Mouse (Mus musculus) left cerebral cortex, postnatal 25 days (tissue): Measurements from ENCODE around the gene Ptpn9. TPM values are rescaled to one million over a fixed set of nuclear protein-coding genes. Genes with fewer than 3 reads are reported as not detected.

Experiments
- DNase-seq, 2 experiments: peaks; one replicate each; pipeline ENCODE4 v3.0.0; 2022; ENCODE audit warnings: low spot score in 2 of 2, mixed read lengths in 1 of 2
- intact Hi-C: fragments of 180-260 bp; cut with DNase I; formaldehyde crosslinking; loops from one replicate; pipeline ENCODE4 v1.15.1; 2025
- total RNA-seq, 2 experiments: library from RNA; stranded (reverse); gene quantifications; 2 replicates each; pipeline ENCODE4 v1.2.3; 2021

Gene Ptpn9
- total RNA-seq, 2 experiments from 2014 or later = 26.7 to 29.0 TPM

DNA sequence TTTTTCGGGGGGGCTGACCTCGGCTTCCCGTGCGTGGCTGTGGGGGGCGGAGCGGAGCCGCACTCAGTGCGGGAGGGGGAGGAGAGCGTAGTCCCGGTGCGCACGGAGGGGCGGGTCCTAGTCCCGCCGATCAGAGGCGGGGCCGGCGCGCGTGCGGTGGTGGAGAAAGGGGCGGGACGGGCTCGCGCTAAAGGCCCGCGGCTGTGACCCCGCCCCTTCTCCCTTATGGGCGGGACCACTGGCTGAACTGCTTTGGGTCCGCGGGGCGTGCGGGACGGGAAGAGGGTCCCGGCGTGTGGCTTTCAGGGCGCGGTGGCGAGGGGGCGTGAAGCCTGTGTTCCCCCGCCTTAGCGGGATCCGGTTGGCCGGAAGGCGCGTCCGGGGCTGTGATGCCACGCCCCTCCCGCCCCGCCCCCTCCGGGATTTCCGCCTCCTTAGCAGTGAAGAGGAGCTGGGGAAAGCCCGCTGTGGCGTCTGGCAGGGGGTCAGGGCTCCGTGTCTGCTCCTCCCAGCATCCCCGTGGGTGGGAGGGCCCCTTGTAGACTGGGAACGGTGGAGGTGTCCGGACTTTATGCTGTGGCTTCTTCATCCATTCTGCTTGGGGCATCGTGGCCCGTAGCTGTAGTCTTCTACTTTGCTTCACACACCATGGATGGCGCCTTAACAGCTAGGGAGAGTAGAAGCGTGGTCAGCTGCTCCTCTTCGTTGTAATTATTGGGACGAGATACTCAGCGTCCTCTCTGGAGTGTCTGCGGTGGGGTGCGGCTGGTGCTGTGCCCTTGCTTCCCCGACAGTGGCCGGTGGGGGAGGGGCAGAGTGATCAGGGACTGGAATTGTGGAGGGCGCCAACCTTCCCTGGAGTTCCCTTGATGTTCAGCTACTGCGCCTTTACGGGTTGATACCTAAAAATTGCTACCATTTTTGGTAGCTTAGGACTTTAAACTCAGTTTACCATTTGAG lies 82.3 kb downstream of the Ptpn9 start:
- DNase-seq = peak; percentile 90 to 91
- intact Hi-C loops = loop anchor here (5.0 kb wide), 1 partner anchor 355 kb away; no protein-coding TSS in a partner anchor

- intact Hi-C loops = no loop called here
- DNase-seq = no peak
These were observed 87.5 kb downstream of the Ptpn9 start for GRCm38 (mm10) chr9:57082236-57082635.

Other genes starting within 250 kb of the Ptpn9 start
- gene Lingo1, start 198.5 kb upstream of the Ptpn9 start, total RNA-seq = 100 to 1,000 TPM; 486 to 559 TPM
- gene Odf3l1, start 130.2 kb upstream of the Ptpn9 start, total RNA-seq = not detected
- 10 to 100 TPM; 17.2 to 18.5 TPM for gene Cspg4, start 129.9 kb upstream of the Ptpn9 start, total RNA-seq
- gene Snx33, start 66.6 kb upstream of the Ptpn9 start, total RNA-seq = 1 to 10 TPM; 6.7 to 7.6 TPM
- gene Imp3, start 57.4 kb upstream of the Ptpn9 start, total RNA-seq = 10 to 100 TPM; 47.5 to 59.8 TPM
- 10 to 100 TPM; 17.6 to 17.7 TPM for gene Snupn, start 44.0 kb upstream of the Ptpn9 start, total RNA-seq
- gene Sin3a, start 77.1 kb downstream of the Ptpn9 start, total RNA-seq = 10 to 100 TPM; 35.2 to 44.6 TPM
- gene Man2c1, start 135.8 kb downstream of the Ptpn9 start, total RNA-seq = 100 to 1,000 TPM; 107 to 142 TPM
- gene Neil1, start 153.4 kb downstream of the Ptpn9 start, total RNA-seq = 10 to 100 TPM in 1 of 2 experiments, 1 to 10 TPM in 1; 8.8 to 10.6 TPM
- gene Commd4, start 163.4 kb downstream of the Ptpn9 start, total RNA-seq = 10 to 100 TPM; 85.5 to 86.4 TPM
- gene Trcg1, start 241.6 kb downstream of the Ptpn9 start, total RNA-seq = not detected